Mouse (Mus musculus): ENCODE data around the gene 1700092M07Rik. TPM values are rescaled to one million over a fixed set of nuclear protein-coding genes. Genes with fewer than 3 reads are reported as not detected.

The 1700092M07Rik gene
- total RNA-seq, 2 experiments from 2014 or later, result 2.5 TPM; not detected in 1

GRCm38 (mm10) chr19:8788521-8788920 is 48.0 kb downstream of the 1700092M07Rik start:
- ATAC-seq (replicated peaks; ENCODE audit: poor library complexity, severe bottlenecking), result no peak

GRCm38 (mm10) chr19:8789171-8789570 is 48.7 kb downstream of the 1700092M07Rik start:
- no peak for ATAC-seq (replicated peaks; ENCODE audit: poor library complexity, severe bottlenecking)

- ATAC-seq (replicated peaks; ENCODE audit: poor library complexity, severe bottlenecking), result no peak
These were observed 49.7 kb downstream of the 1700092M07Rik start for GRCm38 (mm10) chr19:8790171-8790570.

Other genes starting within 250 kb of the 1700092M07Rik start
Only the 30 nearest of the 33 such genes appear.
- gene Slc22a8, start 149.5 kb upstream of the 1700092M07Rik start, total RNA-seq (2014; fragmentation: Nextera tagmentation), result not detected in 2 replicates
- not detected in 2 replicates for gene Slc22a8, start 149.5 kb upstream of the 1700092M07Rik start, total RNA-seq (2017)
- gene Slc22a6, start 122.7 kb upstream of the 1700092M07Rik start, total RNA-seq (2014; fragmentation: Nextera tagmentation), result not detected in 2 replicates
- not detected in 2 replicates for gene Slc22a6, start 122.7 kb upstream of the 1700092M07Rik start, total RNA-seq (2017)
- 0.04 TPM in 1 of 2 replicates, not detected in the other for gene Chrm1, start 76.9 kb upstream of the 1700092M07Rik start, total RNA-seq (2014; fragmentation: Nextera tagmentation)
- not detected in 2 replicates for gene Chrm1, start 76.9 kb upstream of the 1700092M07Rik start, total RNA-seq (2017)
- gene Slc3a2, start 17.3 kb upstream of the 1700092M07Rik start, total RNA-seq (2014; fragmentation: Nextera tagmentation), result 60.1 and 70.1 TPM in 2 replicates
- gene Slc3a2, start 17.3 kb upstream of the 1700092M07Rik start, total RNA-seq (2017), result 78.5 and 87.2 TPM in 2 replicates
- gene Wdr74, start 4.9 kb upstream of the 1700092M07Rik start, total RNA-seq (2014; fragmentation: Nextera tagmentation), result 122 and 136 TPM in 2 replicates
- 96.6 and 196 TPM in 2 replicates for gene Wdr74, start 4.9 kb upstream of the 1700092M07Rik start, total RNA-seq (2017)
- gene Stx5a, start 695 bp downstream of the 1700092M07Rik start, total RNA-seq (2014; fragmentation: Nextera tagmentation), result 63.4 and 64.7 TPM in 2 replicates
- 43.0 and 62.0 TPM in 2 replicates for gene Stx5a, start 695 bp downstream of the 1700092M07Rik start, total RNA-seq (2017)
- gene Nxf1, start 16.4 kb downstream of the 1700092M07Rik start, total RNA-seq (2014; fragmentation: Nextera tagmentation), result 268 and 347 TPM in 2 replicates
- 89.4 and 113 TPM in 2 replicates for gene Nxf1, start 16.4 kb downstream of the 1700092M07Rik start, total RNA-seq (2017)
- 61.2 and 62.7 TPM in 2 replicates for gene Tmem223, start 30.3 kb downstream of the 1700092M07Rik start, total RNA-seq (2014; fragmentation: Nextera tagmentation)
- 35.7 and 40.6 TPM in 2 replicates for gene Tmem223, start 30.3 kb downstream of the 1700092M07Rik start, total RNA-seq (2017)
- 141 and 147 TPM in 2 replicates for gene Tmem179b, start 33.7 kb downstream of the 1700092M07Rik start, total RNA-seq (2014; fragmentation: Nextera tagmentation)
- gene Tmem179b, start 33.7 kb downstream of the 1700092M07Rik start, total RNA-seq (2017), result 69.5 and 81.3 TPM in 2 replicates
- 19.1 and 20.5 TPM in 2 replicates for gene Taf6l, start 45.7 kb downstream of the 1700092M07Rik start, total RNA-seq (2014; fragmentation: Nextera tagmentation)
- 10.0 and 15.6 TPM in 2 replicates for gene Taf6l, start 45.7 kb downstream of the 1700092M07Rik start, total RNA-seq (2017)
- 112 and 148 TPM in 2 replicates for gene Polr2g, start 57.9 kb downstream of the 1700092M07Rik start, total RNA-seq (2014; fragmentation: Nextera tagmentation)
- gene Polr2g, start 57.9 kb downstream of the 1700092M07Rik start, total RNA-seq (2017), result 51.7 and 69.8 TPM in 2 replicates
- gene Zbtb3, start 61.8 kb downstream of the 1700092M07Rik start, total RNA-seq (2014; fragmentation: Nextera tagmentation), result 3.1 TPM in 2 replicates
- gene Zbtb3, start 61.8 kb downstream of the 1700092M07Rik start, total RNA-seq (2017), result 2.7 and 3.0 TPM in 2 replicates
- 41.3 and 42.1 TPM in 2 replicates for gene Ttc9c, start 78.6 kb downstream of the 1700092M07Rik start, total RNA-seq (2014; fragmentation: Nextera tagmentation)
- 62.8 and 65.0 TPM in 2 replicates for gene Ttc9c, start 78.6 kb downstream of the 1700092M07Rik start, total RNA-seq (2017)
- 71.4 and 85.1 TPM in 2 replicates for gene Hnrnpul2, start 79.3 kb downstream of the 1700092M07Rik start, total RNA-seq (2014; fragmentation: Nextera tagmentation)
- 82.8 and 88.5 TPM in 2 replicates for gene Hnrnpul2, start 79.3 kb downstream of the 1700092M07Rik start, total RNA-seq (2017)
- gene AC129217.1, start 89.1 kb downstream of the 1700092M07Rik start, total RNA-seq (2014; fragmentation: Nextera tagmentation), result not detected in 2 replicates
- gene AC129217.1, start 89.1 kb downstream of the 1700092M07Rik start, total RNA-seq (2017), result 34.1 TPM in 1 of 2 replicates, not detected in the other
- 61.8 and 89.4 TPM in 2 replicates for gene Bscl2, start 96.7 kb downstream of the 1700092M07Rik start, total RNA-seq (2014; fragmentation: Nextera tagmentation)
- gene Bscl2, start 96.7 kb downstream of the 1700092M07Rik start, total RNA-seq (2017), result 33.9 and 34.6 TPM in 2 replicates
- not detected in 2 replicates for gene Gng3, start 98.5 kb downstream of the 1700092M07Rik start, total RNA-seq (2014; fragmentation: Nextera tagmentation)
- gene Gng3, start 98.5 kb downstream of the 1700092M07Rik start, total RNA-seq (2017), result 0.26 TPM in 1 of 2 replicates, not detected in the other
- 0.11 TPM in 1 of 2 replicates, not detected in the other for gene Lrrn4cl, start 110.0 kb downstream of the 1700092M07Rik start, total RNA-seq (2014; fragmentation: Nextera tagmentation)
- not detected in 2 replicates for gene Lrrn4cl, start 110.0 kb downstream of the 1700092M07Rik start, total RNA-seq (2017)
- 115 and 150 TPM in 2 replicates for gene Ubxn1, start 130.8 kb downstream of the 1700092M07Rik start, total RNA-seq (2014; fragmentation: Nextera tagmentation)
- 135 and 136 TPM in 2 replicates for gene Ubxn1, start 130.8 kb downstream of the 1700092M07Rik start, total RNA-seq (2017)
- 57.3 and 67.4 TPM in 2 replicates for gene Uqcc3, start 140.2 kb downstream of the 1700092M07Rik start, total RNA-seq (2014; fragmentation: Nextera tagmentation)
- 66.9 and 100 TPM in 2 replicates for gene Uqcc3, start 140.2 kb downstream of the 1700092M07Rik start, total RNA-seq (2017)
- gene Lbhd1, start 143.0 kb downstream of the 1700092M07Rik start, total RNA-seq (2014; fragmentation: Nextera tagmentation), result 49.4 and 65.5 TPM in 2 replicates
- 10.1 and 37.8 TPM in 2 replicates for gene Lbhd1, start 143.0 kb downstream of the 1700092M07Rik start, total RNA-seq (2017)
- not detected in 2 replicates for gene Gm49403, start 143.2 kb downstream of the 1700092M07Rik start, total RNA-seq (2014; fragmentation: Nextera tagmentation)
- not detected in 2 replicates for gene Gm49403, start 143.2 kb downstream of the 1700092M07Rik start, total RNA-seq (2017)
- 70.2 and 82.4 TPM in 2 replicates for gene 1810009A15Rik, start 148.1 kb downstream of the 1700092M07Rik start, total RNA-seq (2014; fragmentation: Nextera tagmentation)
- 92.1 and 109 TPM in 2 replicates for gene 1810009A15Rik, start 148.1 kb downstream of the 1700092M07Rik start, total RNA-seq (2017)
- gene Gm49416, start 148.2 kb downstream of the 1700092M07Rik start, total RNA-seq (2014; fragmentation: Nextera tagmentation), result not detected in 2 replicates
- not detected in 2 replicates for gene Gm49416, start 148.2 kb downstream of the 1700092M07Rik start, total RNA-seq (2017)
- 23.7 and 30.3 TPM in 2 replicates for gene Ints5, start 152.3 kb downstream of the 1700092M07Rik start, total RNA-seq (2014; fragmentation: Nextera tagmentation)
- gene Ints5, start 152.3 kb downstream of the 1700092M07Rik start, total RNA-seq (2017), result 11.6 and 13.5 TPM in 2 replicates
- 143 and 154 TPM in 2 replicates for gene Ganab, start 157.4 kb downstream of the 1700092M07Rik start, total RNA-seq (2014; fragmentation: Nextera tagmentation)
- 105 and 107 TPM in 2 replicates for gene Ganab, start 157.4 kb downstream of the 1700092M07Rik start, total RNA-seq (2017)
- 25.9 and 34.4 TPM in 2 replicates for gene B3gat3, start 179.7 kb downstream of the 1700092M07Rik start, total RNA-seq (2014; fragmentation: Nextera tagmentation)
- 17.2 and 26.5 TPM in 2 replicates for gene B3gat3, start 179.7 kb downstream of the 1700092M07Rik start, total RNA-seq (2017)
- 2.2 and 2.9 TPM in 2 replicates for gene Rom1, start 188.6 kb downstream of the 1700092M07Rik start, total RNA-seq (2014; fragmentation: Nextera tagmentation)
- 0.22 and 0.52 TPM in 2 replicates for gene Rom1, start 188.6 kb downstream of the 1700092M07Rik start, total RNA-seq (2017)
- 26.1 and 30.2 TPM in 2 replicates for gene Eml3, start 188.8 kb downstream of the 1700092M07Rik start, total RNA-seq (2014; fragmentation: Nextera tagmentation)
- gene Eml3, start 188.8 kb downstream of the 1700092M07Rik start, total RNA-seq (2017), result 27.4 and 31.3 TPM in 2 replicates
- gene Mta2, start 201.2 kb downstream of the 1700092M07Rik start, total RNA-seq (2014; fragmentation: Nextera tagmentation), result 115 and 125 TPM in 2 replicates
- gene Mta2, start 201.2 kb downstream of the 1700092M07Rik start, total RNA-seq (2017), result 120 and 123 TPM in 2 replicates